Mouse (Mus musculus) heart, adult 8-10 months (tissue): ENCODE data around the gene Trio. TPM values are rescaled to one million over a fixed set of nuclear protein-coding genes. Genes with fewer than 3 reads are reported as not detected.
"Not testable (repeated sequence)": the region's sequence is repeated elsewhere in the genome, so short reads cannot be mapped to it uniquely, and the experiment has no call there.

Experiments
- DNase-seq: peaks from one replicate; pipeline ENCODE4 v3.0.0; 2022; ENCODE audit warnings: low spot score
- total RNA-seq, 4 experiments: library from RNA; stranded (reverse); gene quantifications; 2 replicates each; pipeline ENCODE4 v1.2.4; 2022

Gene Trio
- total RNA-seq, 4 experiments from 2014 or later, result 35.3 to 42.6 (median 36.6) TPM

GRCm38 (mm10) chr15:27840579-27840978, 185.1 kb downstream of the Trio start:
- peak; percentile 48 for DNase-seq

GRCm38 (mm10) chr15:27840125-27840524, 185.5 kb downstream of the Trio start:
- DNase-seq, result no peak

- DNase-seq, result no peak
Observed at GRCm38 (mm10) chr15:27831646-27832045, 194.0 kb downstream of the Trio start.

- not testable (repeated sequence) for DNase-seq
Observed at GRCm38 (mm10) chr15:27827871-27828270, 197.8 kb downstream of the Trio start.

GRCm38 (mm10) chr15:27826886-27827285, 198.8 kb downstream of the Trio start:
- no peak for DNase-seq

GRCm38 (mm10) chr15:27826048-27826637, 199.5 kb downstream of the Trio start:
- no peak for DNase-seq

- DNase-seq, result no peak
Observed at GRCm38 (mm10) chr15:27825390-27825789, 200.3 kb downstream of the Trio start.

- DNase-seq, result no peak
Observed at GRCm38 (mm10) chr15:27823581-27823980, 202.1 kb downstream of the Trio start.

- no peak for DNase-seq
Observed at GRCm38 (mm10) chr15:27822461-27822860, 203.2 kb downstream of the Trio start.

GRCm38 (mm10) chr15:27821651-27822364, 203.8 kb downstream of the Trio start:
- no peak for DNase-seq

GRCm38 (mm10) chr15:27817096-27817495, 208.6 kb downstream of the Trio start:
- DNase-seq, result no peak

- no peak for DNase-seq
Observed at GRCm38 (mm10) chr15:27814677-27815391, 210.8 kb downstream of the Trio start.

GRCm38 (mm10) chr15:27810793-27811488, 214.7 kb downstream of the Trio start:
- DNase-seq, result no peak

- no peak for DNase-seq
Observed at GRCm38 (mm10) chr15:27810262-27810661, 215.4 kb downstream of the Trio start.

- DNase-seq, result no peak
Observed at GRCm38 (mm10) chr15:27808596-27809276, 216.9 kb downstream of the Trio start.

- no peak for DNase-seq
Observed at GRCm38 (mm10) chr15:27806219-27806618, 219.4 kb downstream of the Trio start.

GRCm38 (mm10) chr15:27805654-27806053, 220.0 kb downstream of the Trio start:
- no peak for DNase-seq

- DNase-seq, result no peak
Observed at GRCm38 (mm10) chr15:27804447-27804846, 221.2 kb downstream of the Trio start.

- DNase-seq, result no peak
Observed at GRCm38 (mm10) chr15:27803568-27804345, 221.9 kb downstream of the Trio start.

- peak; percentile 42 for DNase-seq
Observed at GRCm38 (mm10) chr15:27802243-27802642, 223.4 kb downstream of the Trio start.

GRCm38 (mm10) chr15:27801177-27801576, 224.5 kb downstream of the Trio start:
- DNase-seq, result peak; percentile 55
